In the genomic region with DNA sequence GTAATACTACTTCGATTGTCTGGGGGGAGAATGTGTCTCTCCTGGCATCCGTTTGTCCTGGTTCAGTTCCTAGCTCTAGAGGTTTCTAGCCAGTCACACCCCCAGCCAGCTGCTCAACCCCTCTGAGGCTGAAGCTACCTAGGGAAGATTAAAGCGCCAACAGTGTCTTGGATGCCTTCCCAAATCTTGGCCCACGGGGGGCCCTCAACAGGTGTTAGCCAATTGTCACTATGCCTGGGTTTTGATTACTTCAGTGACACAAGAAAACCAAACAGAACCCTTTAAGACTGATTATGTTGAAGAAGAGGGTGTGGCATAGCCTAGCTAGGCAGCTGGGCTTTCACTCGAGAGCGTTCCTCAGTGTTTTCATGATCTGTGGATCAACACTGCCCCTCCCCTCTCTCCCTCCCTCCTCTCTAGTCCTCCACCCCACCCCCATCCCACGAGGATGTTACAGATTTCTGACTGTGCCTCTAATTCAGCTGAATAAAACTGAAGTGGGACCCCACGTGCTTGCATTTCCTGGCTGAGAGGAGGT, we compare ENCODE assay signal across 9 mouse cellular contexts. TPM values are rescaled to one million over a fixed set of nuclear protein-coding genes. Genes with fewer than 3 reads are reported as not detected.
DNase-seq lines count a peak whose midpoint lies in the region; ATAC-seq and TF ChIP-seq lines count a peak whose summit lies in the region.
"Had no signal": no experiment of that assay in that cellular context is flagged by ENCODE, and none has a peak within 500 bp of the region (broad histone marks: within the 10 kb centered on the region; RNA-seq: fewer than 3 reads in every experiment).

No protein-coding gene starts in this region.

- peaks cover 31% of the 10 kb centered on the region for H3K4me1 ChIP-seq in heart, embryonic 11.5 days (ENCODE audit: control insufficient read depth, insufficient read depth, low read length)
- peaks cover 24% of the 10 kb centered on the region for H3K4me1 ChIP-seq in kidney, embryonic 16.5 days (ENCODE audit: insufficient read depth, low read length)
- peaks cover 19% of the 10 kb centered on the region; the same call in 1 of the 2 replicates for H3K4me1 ChIP-seq in spleen, adult 2 months (ENCODE audit: control insufficient read depth, insufficient read depth, insufficient read length)

- no peak for TF ChIP-seq POLR2A in spleen, adult 2 months (IDR thresholded peaks at IDR 0.05; ENCODE audit: low read depth, low read length)

- peak overlapping the region; percentile 89 for H3K27ac ChIP-seq in heart, embryonic 11.5 days (ENCODE audit: low read depth, low read length)
- H3K27ac ChIP-seq in kidney, embryonic 16.5 days (ENCODE audit: low read length) = peak overlapping the region; percentile 87
- peak overlapping the region; percentile 90 for H3K27ac ChIP-seq in macrophage
- peak overlapping the region; percentile 96 for H3K27ac ChIP-seq in spleen, adult 2 months (ENCODE audit: insufficient read depth, low read length)

- H3K27me3 ChIP-seq in heart, embryonic 11.5 days (ENCODE audit: control insufficient read depth, insufficient read depth, low read length) = no peaks in the 10 kb centered on the region
- H3K27me3 ChIP-seq in kidney, embryonic 16.5 days (ENCODE audit: insufficient read depth, low read length) = no peaks in the 10 kb centered on the region
- no peaks in the 10 kb centered on the region for H3K27me3 ChIP-seq in spleen, adult 2 months (ENCODE audit: control insufficient read depth, insufficient read depth, low read length)

- intact Hi-C loops in heart, postnatal 25 days (cut with DNase I) = loop anchor here (5.0 kb wide), 2 partner anchors 39 to 76 kb away; a partner anchor contains a TSS

- no peaks in the 10 kb centered on the region for H3K9me3 ChIP-seq in heart, embryonic 11.5 days (replicated peaks; ENCODE audit: control insufficient read depth, low read length)
- H3K9me3 ChIP-seq in kidney, embryonic 16.5 days (ENCODE audit: low read length) = no peaks in the 10 kb centered on the region
- H3K9me3 ChIP-seq: G1E had no signal

- H3K4me3 ChIP-seq in heart, embryonic 11.5 days (ENCODE audit: low read depth, low read length) = peak overlapping the region; percentile 51
- peak overlapping the region; percentile 46 for H3K4me3 ChIP-seq in kidney, embryonic 16.5 days (ENCODE audit: low read length)
- H3K4me3 ChIP-seq in macrophage (ENCODE audit: inconsistent target) = peak overlapping the region; percentile 48
- peak overlapping the region; percentile 80 for H3K4me3 ChIP-seq in spleen, adult 2 months (ENCODE audit: extremely low read depth, insufficient read depth, insufficient read length)

- DNase-seq in heart, postnatal 25 days (ENCODE audit: low spot score) = no peak
- peak; percentile 23 to 25 for DNase-seq in frontal cortex, postnatal 10 days (ENCODE audit: low spot score in 2 of 2)
- DNase-seq in spleen, adult 2 months (ENCODE audit: low read depth in 1 of 2, low spot score in 2 of 2) = peak; percentile 21 to 29
- DNase-seq in yolk sac, embryonic 10.5 days (ENCODE audit: low spot score) = no peak

- no peaks in the 10 kb centered on the region for H3K79me2 ChIP-seq in macrophage (ENCODE audit: inconsistent target)

- H3K4me2 ChIP-seq in heart, embryonic 11.5 days = peak overlapping the region; percentile 83
- peak overlapping the region; percentile 65 for H3K4me2 ChIP-seq in kidney, embryonic 16.5 days (replicated peaks; ENCODE audit: low read depth, low read length)

- TF ChIP-seq CTCF in spleen, adult 2 months (IDR thresholded peaks at IDR 0.05; ENCODE audit: extremely low read depth, insufficient read depth, insufficient read length, insufficient replicate concordance) = no peak

- no peaks in the 10 kb centered on the region for H3K36me3 ChIP-seq in heart, embryonic 11.5 days (ENCODE audit: control insufficient read depth, insufficient read depth, low read length)
- H3K36me3 ChIP-seq in kidney, embryonic 16.5 days (ENCODE audit: insufficient read depth, low read length) = no peaks in the 10 kb centered on the region
- no peaks in the 10 kb centered on the region for H3K36me3 ChIP-seq in macrophage (ENCODE audit: inconsistent target)
- no peaks in the 10 kb centered on the region for H3K36me3 ChIP-seq in spleen, adult 2 months (ENCODE audit: control insufficient read depth, insufficient read depth, low read length)
- H3K36me3 ChIP-seq: G1E had no signal

- 6% methylated on average over 8 of the region's 8 CpGs for WGBS in heart, embryonic 11.5 days (ENCODE audit: insufficient replicate concordance)
- WGBS in kidney, embryonic 16.5 days = 6% methylated on average over 8 of the region's 8 CpGs
- 6% methylated on average over 7 of the region's 8 CpGs for WGBS in macrophage (ENCODE audit: missing documents)
- WGBS in spleen, adult 2 months = 1% methylated on average over 8 of the region's 8 CpGs

- peak overlapping the region; percentile 82 for H3K9ac ChIP-seq in heart, embryonic 11.5 days (ENCODE audit: low read depth, low read length)
- peak overlapping the region; percentile 63 for H3K9ac ChIP-seq in kidney, embryonic 16.5 days (replicated peaks; ENCODE audit: low read length)

- ATAC-seq in heart, embryonic 11.5 days (replicated peaks; ENCODE audit: insufficient number of reproducible peaks, low FRiP score, low TSS enrichment) = 0 out of 2 replicates have a peak, but pooled peaks have one; percentile 4
- ATAC-seq in cerebellum, adult (ENCODE audit: insufficient number of reproducible peaks, low FRiP score, low TSS enrichment) = 0 out of 2 replicates have a peak, but pooled peaks have one; percentile 50
- no peak; the same call in 1 of the 2 replicates for ATAC-seq in kidney, embryonic 16.5 days (ENCODE audit: low FRiP score, low TSS enrichment)

RNA-seq across cellular contexts. Expression of a gene that starts 40.1 kb away (rescaled TPM):
- 261 and 268 TPM in 2 replicates for polyA plus RNA-seq in heart, embryonic 11.5 days (2014; fragmentation: Nextera tagmentation; extraction: Ambion mirVana)
- 10 to 100 TPM; 71.2 to 85.8 TPM for total RNA-seq in heart, postnatal 25 days (2021)
- polyA plus RNA-seq in kidney, embryonic 16.5 days (2015; fragmentation: Nextera tagmentation; extraction: Ambion mirVana) = 204 and 207 TPM in 2 replicates
- 10 to 100 TPM in 17 of 26 experiments, 1 to 10 TPM in 9; 3.3 to 29.2 (median 14.6) TPM for total RNA-seq in macrophage (2018; cell fraction: chromatin; rRNA removed)
- 100 to 1,000 TPM in 9 of 26 experiments, 10 to 100 TPM in 17; 71.0 to 128 (median 94.6) TPM for total RNA-seq in macrophage (2018; cell fraction: cytosol; rRNA removed)
- 10 to 100 TPM; 11.7 to 54.8 (median 26.2) TPM for total RNA-seq in macrophage (2018; cell fraction: nucleus; rRNA removed)
- polyA plus RNA-seq in macrophage (2018) = 113 to 148 TPM (median 123 TPM) in 3 replicates
- 87.0 and 92.5 TPM in 2 replicates for polyA plus RNA-seq in spleen, adult 2 months (2012; rRNA removed)

Comparison
In these comparisons a context has a peak if more than half of its experiments do, and no peak if none do; other contexts are left out.
1. DNase-seq: peak in frontal cortex, postnatal 10 days (2 of 2) and spleen, adult 2 months (2 of 2); none in heart, postnatal 25 days (single experiment) and yolk sac, embryonic 10.5 days (single experiment).
2. Peak in every context shown above with its lines, with median percentiles within 50 percentile points of each other: H3K27ac ChIP-seq and H3K4me3 ChIP-seq.